Mouse (Mus musculus) embryonic fibroblast, embryonic 13.5 days (primary cell): ENCODE data around the gene Cdk1.

Experiments
- CTCF ChIP-seq: IDR thresholded peaks from 2 replicates; pipeline ENCODE4 v1.5.1; 2011; ENCODE audit warnings: mild to moderate bottlenecking, control low read depth, low read length, moderate library complexity, borderline replicate concordance; ENCODE audit not compliant: insufficient read depth
- POLR2A ChIP-seq: IDR thresholded peaks from 2 replicates; pipeline ENCODE4 v1.6.1; 2011; ENCODE audit warnings: low read depth, mild to moderate bottlenecking, control low read depth, low read length, moderate library complexity

GRCm38 (mm10) chr10:69389511-69389910 lies 36.8 kb upstream of the Cdk1 start:
- TF ChIP-seq POLR2A (no peak), CTCF (no peak)
